Mouse (Mus musculus): ENCODE data around the gene 1700029P11Rik. TPM values are rescaled to one million over a fixed set of nuclear protein-coding genes. Genes with fewer than 3 reads are reported as not detected.

Gene 1700029P11Rik
- not detected in 2 replicates for polyA plus RNA-seq (2014; fragmentation: Nextera tagmentation; extraction: Ambion mirVana)

- no peaks in the 10 kb centered on the region for H3K9me3 ChIP-seq (ENCODE audit: low read depth, low read length)
- no peak for TF ChIP-seq CTCF (IDR thresholded peaks at IDR 0.05; ENCODE audit: low read depth)
- no peak within 1 kb of the TSS for H3K4me3 ChIP-seq (ENCODE audit: low read depth, low read length)
- no peak within 1 kb of the TSS for H3K27ac ChIP-seq (ENCODE audit: low read depth)
- DNase-seq: no peak
- H3K4me2 ChIP-seq: no peak within 1 kb of the TSS
- no peak for ATAC-seq (ENCODE audit: insufficient read depth)
- no peaks in the 10 kb centered on the region for H3K27me3 ChIP-seq (ENCODE audit: insufficient read depth, low read length)
- H3K9ac ChIP-seq: no peak within 1 kb of the TSS
- 92% methylated on average over 23 of the region's 23 CpGs for WGBS
- H3K36me3 ChIP-seq (ENCODE audit: insufficient read depth): no peaks in the 10 kb centered on the region
- no peaks in the 10 kb centered on the region for H3K4me1 ChIP-seq (ENCODE audit: insufficient read depth)
These were observed at the start of gene 1700029P11Rik for GRCm38 (mm10) chr15:81980321-81980720. Gene 1700029P11Rik, plus strand, starts transcription at chr15:81980540.

DNA sequence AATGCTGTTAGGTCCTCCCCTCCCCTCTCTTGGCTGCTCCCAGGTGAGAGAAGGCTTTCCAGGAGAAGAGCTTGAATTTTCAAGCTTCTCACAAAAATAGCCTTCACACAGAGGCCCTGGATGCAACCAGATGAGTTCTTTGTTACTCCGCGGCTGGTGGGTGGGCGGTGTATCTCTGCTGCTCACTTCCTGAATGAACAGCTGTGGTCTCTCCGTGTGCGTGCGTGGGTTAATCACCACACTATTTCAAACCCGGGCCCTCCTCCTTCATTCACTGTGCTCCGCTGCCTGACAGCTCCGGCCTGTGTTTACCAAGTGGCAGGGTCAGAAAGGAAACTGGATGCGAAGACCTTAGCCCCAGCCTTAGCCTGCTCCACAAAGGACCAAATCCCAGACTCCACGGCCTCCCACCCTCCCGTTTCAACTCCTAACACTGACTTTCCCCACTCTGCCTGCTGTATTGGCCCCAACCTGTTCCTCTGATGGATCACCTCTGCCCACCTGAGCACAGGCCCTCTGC, 47.3 kb upstream of the 1700029P11Rik start:
- Histone ChIP-seq H3K4me3 (ENCODE audit: low read depth, low read length) (no peak overlapping the region), H3K36me3 (ENCODE audit: insufficient read depth) (no peaks in the 10 kb centered on the region), H3K4me2 (no peak overlapping the region), H3K27me3 (ENCODE audit: insufficient read depth, low read length) (no peaks in the 10 kb centered on the region), H3K9me3 (ENCODE audit: low read depth, low read length) (no peaks in the 10 kb centered on the region), H3K27ac (ENCODE audit: low read depth) (no peak overlapping the region), H3K9ac (no peak overlapping the region), H3K4me1 (ENCODE audit: insufficient read depth) (peaks cover 10% of the 10 kb centered on the region)
- no peak for ATAC-seq (ENCODE audit: insufficient read depth)
- 21% methylated on average over 12 of the region's 12 CpGs for WGBS
- DNase-seq: no peak
- TF ChIP-seq CTCF (IDR thresholded peaks at IDR 0.05; ENCODE audit: low read depth): no peak

DNA sequence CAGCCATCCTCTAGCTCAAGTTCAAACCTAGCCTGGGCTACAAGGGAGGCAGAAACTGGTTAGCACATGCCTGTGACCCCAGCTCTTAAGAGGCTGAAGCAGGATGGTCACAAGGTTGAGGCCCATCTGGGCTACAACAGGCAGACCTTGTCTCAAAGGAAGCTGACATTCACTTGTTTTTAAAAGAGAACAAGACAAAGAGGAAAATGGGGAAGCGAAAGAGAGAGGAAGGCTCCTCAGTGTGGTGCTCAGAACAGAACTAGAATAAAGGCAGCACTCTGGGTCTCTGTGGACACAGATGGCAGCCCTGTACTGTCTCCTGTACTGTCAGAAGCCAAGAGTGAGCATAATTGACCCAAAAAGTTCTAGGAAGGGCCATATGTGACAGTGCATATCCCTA, 46.4 kb upstream of the 1700029P11Rik start:
- H3K9me3 ChIP-seq (ENCODE audit: low read depth, low read length): no peaks in the 10 kb centered on the region
- no peak overlapping the region for H3K27ac ChIP-seq (ENCODE audit: low read depth)
- H3K4me1 ChIP-seq (ENCODE audit: insufficient read depth): peaks cover 12% of the 10 kb centered on the region
- WGBS: 88% methylated on average over 1 of the region's 1 CpGs
- no peak overlapping the region for H3K4me3 ChIP-seq (ENCODE audit: low read depth, low read length)
- no peak overlapping the region for H3K9ac ChIP-seq
- no peaks in the 10 kb centered on the region for H3K27me3 ChIP-seq (ENCODE audit: insufficient read depth, low read length)
- TF ChIP-seq CTCF (IDR thresholded peaks at IDR 0.05; ENCODE audit: low read depth): no peak
- ATAC-seq (ENCODE audit: insufficient read depth) (no peak), DNase-seq (no peak)
- no peaks in the 10 kb centered on the region for H3K36me3 ChIP-seq (ENCODE audit: insufficient read depth)
- no peak overlapping the region for H3K4me2 ChIP-seq

DNA sequence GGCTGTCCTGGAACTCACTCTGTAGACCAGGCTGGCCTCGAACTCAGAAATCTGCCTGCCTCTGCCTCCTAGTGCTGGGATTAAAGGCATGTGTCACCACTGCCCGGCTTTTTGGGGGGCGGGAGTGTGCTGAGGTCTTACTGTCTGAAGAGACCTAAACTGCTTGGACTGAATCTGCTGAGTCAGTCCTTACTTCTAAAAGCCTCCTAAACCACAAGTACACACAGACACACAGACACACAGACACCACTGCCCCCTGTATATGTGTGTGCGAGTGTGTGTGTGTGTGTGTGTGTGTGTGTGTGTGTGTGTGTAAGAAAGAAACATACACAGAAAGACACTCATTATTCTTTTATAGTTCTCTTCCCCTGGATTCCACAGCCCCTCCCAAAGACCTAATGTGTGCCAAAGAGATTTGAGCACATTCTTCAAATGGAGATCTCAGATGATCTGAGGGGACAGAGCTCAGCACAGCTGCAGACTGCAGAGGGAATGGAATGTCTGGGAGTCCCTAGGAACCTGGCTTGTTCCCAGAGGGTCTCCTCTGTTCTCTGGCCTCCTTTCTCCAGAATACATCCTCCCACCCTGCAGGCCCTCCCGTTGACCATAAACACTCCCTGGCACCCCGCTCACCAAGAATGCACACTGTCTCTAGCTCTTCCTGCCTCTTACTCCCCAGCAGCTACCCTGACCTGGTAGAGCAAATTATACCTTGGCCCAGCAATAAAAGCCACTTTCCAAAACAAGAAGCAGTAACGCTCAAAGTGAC, 44.3 kb upstream of the 1700029P11Rik start:
- DNase-seq (peak; percentile 58), ATAC-seq (ENCODE audit: insufficient read depth) (peak; percentile 55)
- peak overlapping the region; percentile 43 for H3K4me3 ChIP-seq (ENCODE audit: low read depth, low read length)
- H3K4me1 ChIP-seq (ENCODE audit: insufficient read depth): peaks cover 12% of the 10 kb centered on the region
- no peak for TF ChIP-seq CTCF (IDR thresholded peaks at IDR 0.05; ENCODE audit: low read depth)
- peak overlapping the region; percentile 59 for H3K27ac ChIP-seq (ENCODE audit: low read depth)
- H3K9me3 ChIP-seq (ENCODE audit: low read depth, low read length): no peaks in the 10 kb centered on the region
- H3K4me2 ChIP-seq: peak overlapping the region; percentile 70
- no peaks in the 10 kb centered on the region for H3K36me3 ChIP-seq (ENCODE audit: insufficient read depth)
- H3K27me3 ChIP-seq (ENCODE audit: insufficient read depth, low read length): no peaks in the 10 kb centered on the region
- peak overlapping the region; percentile 52 for H3K9ac ChIP-seq
- 47% methylated on average over 7 of the region's 7 CpGs for WGBS

DNA sequence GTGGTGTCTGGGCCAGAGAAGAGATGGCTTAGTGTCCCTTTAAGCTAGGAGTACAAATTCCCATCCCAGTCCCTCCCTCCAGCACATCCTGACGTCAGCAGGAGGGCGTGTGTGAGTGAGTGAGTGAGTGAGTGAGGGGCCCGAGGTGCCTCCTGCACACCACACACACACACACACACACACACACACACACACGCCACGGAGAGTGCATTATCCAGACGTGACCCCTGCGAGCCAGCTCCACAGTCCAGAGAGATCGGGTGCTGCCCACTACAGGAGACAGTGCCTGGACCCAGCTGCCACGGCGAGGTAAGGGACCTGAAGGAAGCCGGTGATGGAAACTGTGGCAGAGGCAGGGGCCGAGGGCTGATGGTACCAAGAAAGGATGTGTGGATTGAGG, 43.7 kb upstream of the 1700029P11Rik start, which contains the start of gene Csdc2:
Gene Csdc2, plus strand, starts transcription at position 81 of the 400 bp plus-strand sequence.
- WGBS: under 1% methylated on average over 12 of the region's 12 CpGs
- Histone ChIP-seq H3K27ac (ENCODE audit: low read depth) (peak within 1 kb of the TSS; percentile 59), H3K36me3 (ENCODE audit: insufficient read depth) (no peaks in the 10 kb centered on the region), H3K4me3 (ENCODE audit: low read depth, low read length) (peak within 1 kb of the TSS; percentile 43), H3K9ac (peak within 1 kb of the TSS; percentile 52), H3K27me3 (ENCODE audit: insufficient read depth, low read length) (no peaks in the 10 kb centered on the region), H3K4me2 (peak within 1 kb of the TSS; percentile 70), H3K9me3 (ENCODE audit: low read depth, low read length) (no peaks in the 10 kb centered on the region), H3K4me1 (ENCODE audit: insufficient read depth) (peaks cover 12% of the 10 kb centered on the region)
- peak; percentile 43 for TF ChIP-seq CTCF (IDR thresholded peaks at IDR 0.05; ENCODE audit: low read depth)
- DNase-seq (peak; percentile 76), ATAC-seq (ENCODE audit: insufficient read depth) (peak; percentile 74)

- Histone ChIP-seq H3K4me2 (peak overlapping the region; percentile 70), H3K27ac (ENCODE audit: low read depth) (peak overlapping the region; percentile 59), H3K36me3 (ENCODE audit: insufficient read depth) (no peaks in the 10 kb centered on the region), H3K27me3 (ENCODE audit: insufficient read depth, low read length) (no peaks in the 10 kb centered on the region), H3K9ac (peak overlapping the region; percentile 52), H3K9me3 (ENCODE audit: low read depth, low read length) (no peaks in the 10 kb centered on the region), H3K4me1 (ENCODE audit: insufficient read depth) (peaks cover 12% of the 10 kb centered on the region), H3K4me3 (ENCODE audit: low read depth, low read length) (peak overlapping the region; percentile 43)
- ATAC-seq (ENCODE audit: insufficient read depth): peak; percentile 33; the same call in 1 of the 2 replicates
- 9% methylated on average over 19 of the region's 19 CpGs for WGBS
- DNase-seq: peak; percentile 54
- TF ChIP-seq CTCF (IDR thresholded peaks at IDR 0.05; ENCODE audit: low read depth): no peak
These were observed 43.0 kb upstream of the 1700029P11Rik start for GRCm38 (mm10) chr15:81937098-81937972.
